Mouse (Mus musculus): Measurements from ENCODE around the gene Ndufs2.

- TF ChIP-seq CTCF (IDR thresholded peaks at IDR 0.05; ENCODE audit: low read depth, low read length) (no peak), POLR2A (IDR thresholded peaks at IDR 0.05; ENCODE audit: extremely low read depth, insufficient read depth, low read length) (no peak)
These were observed 16.6 kb downstream of the Ndufs2 start for GRCm38 (mm10) chr1:171234538-171234937.

Measured in liver, adult 2 months (tissue).